Mouse (Mus musculus) liver, embryonic 13.5 days (tissue): ENCODE measurements around the gene Prkcd. TPM values are rescaled to one million over a fixed set of nuclear protein-coding genes. Genes with fewer than 3 reads are reported as not detected.

Experiments
- ATAC-seq: fragments of 200-750 bp; cut with Nextera tagmentation; 2 replicates; pipeline ENCODE4 v1.8.0; 2017; ENCODE audit warnings: low read depth, mild to moderate bottlenecking, moderate number of reproducible peaks, moderate library complexity
- DNase-seq: peaks from one replicate; pipeline ENCODE4 v3.0.0; 2022
- H3K27ac ChIP-seq: fragments of 300-500 bp; sonication (generic); 2 replicates; pipeline ENCODE4 v1.5.1; 2015; ENCODE audit warnings: moderate library complexity, mild to moderate bottlenecking, inconsistent platforms
- H3K27me3 ChIP-seq: fragments of 300-500 bp; sonication (generic); 2 replicates; pipeline ENCODE4 v1.6.1; 2015; ENCODE audit warnings: mild to moderate bottlenecking, inconsistent platforms
- H3K36me3 ChIP-seq: fragments of 300-500 bp; sonication (generic); 2 replicates; pipeline ENCODE4 v1.6.1; 2015; ENCODE audit warnings: mild to moderate bottlenecking, inconsistent platforms
- H3K4me1 ChIP-seq: fragments of 300-500 bp; sonication (generic); replicated peaks from 2 replicates; pipeline ENCODE4 v1.6.1; 2015; ENCODE audit warnings: inconsistent platforms
- H3K4me2 ChIP-seq: fragments of 300-500 bp; sonication (generic); 2 replicates; pipeline ENCODE4 v1.6.1; 2015; ENCODE audit warnings: inconsistent platforms, mild to moderate bottlenecking, moderate library complexity
- H3K4me3 ChIP-seq: fragments of 300-500 bp; sonication (generic); replicated peaks from 2 replicates; pipeline ENCODE4 v1.5.1; 2015; ENCODE audit warnings: mild to moderate bottlenecking, inconsistent platforms
- H3K9ac ChIP-seq: fragments of 300-500 bp; sonication (generic); 2 replicates; pipeline ENCODE4 v1.6.1; 2015; ENCODE audit warnings: mild to moderate bottlenecking, inconsistent platforms
- H3K9me3 ChIP-seq: fragments of 300-500 bp; sonication (generic); replicated peaks from 2 replicates; pipeline ENCODE4 v1.6.1; 2016; ENCODE audit warnings: inconsistent platforms
- WGBS: fragments of 180-500 bp; shearing (Covaris S2); methylation state at CpG from one replicate; pipeline ENCODE4 v1.1.7; 2015; ENCODE audit not compliant: insufficient replicate concordance; 5-methylcytosine and 5-hydroxymethylcytosine counted together
- polyA plus RNA-seq: library from polyadenylated mRNA; unstranded; fragments of >200 nt; fragmentation: Nextera tagmentation; extraction: Ambion mirVana; gene quantifications from 2 replicates; pipeline ENCODE4 v1.2.1, GENCODE M21; 2015

Gene Prkcd
- polyA plus RNA-seq, 1 experiment from 2014 or later, result 16.0 TPM

DNA sequence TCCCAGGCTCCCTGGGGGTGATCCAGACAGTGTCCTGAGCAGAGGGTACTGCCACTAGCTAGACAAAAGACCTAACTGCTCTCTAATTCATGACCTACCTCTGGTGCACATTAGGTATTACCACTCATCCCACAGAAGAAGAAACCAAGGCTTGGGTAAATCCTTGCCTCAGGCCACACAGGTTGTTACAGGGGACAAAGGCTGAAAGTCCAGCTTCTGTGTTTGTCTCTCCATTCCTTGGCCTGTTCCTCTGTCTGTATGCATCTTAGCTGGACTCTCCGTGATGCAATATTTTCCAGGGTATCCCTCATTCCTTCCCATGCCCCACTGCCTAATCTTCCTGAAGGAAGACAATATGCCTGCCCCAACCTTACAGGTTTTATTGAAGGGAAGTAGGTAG is 8.4 kb upstream of the Prkcd start:
- DNase-seq (no peak), ATAC-seq (no peak)
- Histone ChIP-seq H3K4me1 (peaks cover 14% of the 10 kb centered on the region), H3K9ac (no peak overlapping the region), H3K27me3 (no peaks in the 10 kb centered on the region), H3K36me3 (no peaks in the 10 kb centered on the region), H3K4me2 (no peak overlapping the region), H3K4me3 (no peak overlapping the region), H3K27ac (no peak overlapping the region), H3K9me3 (no peaks in the 10 kb centered on the region)
- WGBS, result 77% methylated on average over 1 of the region's 1 CpGs

GRCm38 (mm10) chr14:30633708-30634107 is 7.7 kb upstream of the Prkcd start:
- no peak for DNase-seq
- Histone ChIP-seq H3K4me1 (peaks cover 14% of the 10 kb centered on the region), H3K27me3 (no peaks in the 10 kb centered on the region), H3K36me3 (no peaks in the 10 kb centered on the region), H3K9ac (no peak overlapping the region), H3K9me3 (no peaks in the 10 kb centered on the region), H3K27ac (no peak overlapping the region), H3K4me3 (no peak overlapping the region), H3K4me2 (no peak overlapping the region)
- WGBS, result 69% methylated on average over 7 of the region's 7 CpGs
- no peak for ATAC-seq

DNA sequence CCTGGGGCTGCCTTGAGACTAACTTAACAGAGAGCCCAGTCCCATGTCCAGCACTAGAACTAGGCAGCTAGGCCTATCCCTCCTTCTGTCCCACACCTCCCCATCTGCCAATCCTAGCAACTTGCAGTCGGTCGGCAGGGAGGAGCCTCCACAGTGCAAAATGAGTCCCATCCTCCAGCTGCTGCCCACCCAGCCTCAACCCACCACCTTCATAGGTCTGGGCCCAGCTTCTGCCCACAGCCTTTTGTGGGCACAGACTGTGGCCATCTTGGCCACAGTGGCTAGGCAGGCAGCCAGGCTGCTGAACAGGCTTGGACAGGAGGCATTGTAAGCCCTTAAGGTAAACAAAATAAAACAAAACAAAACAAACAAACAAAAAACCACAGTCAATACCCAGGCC is 5.8 kb upstream of the Prkcd start:
- 76% methylated on average over 2 of the region's 2 CpGs for WGBS
- H3K4me2 ChIP-seq, result no peak overlapping the region
- H3K4me3 ChIP-seq, result no peak overlapping the region
- ATAC-seq, result no peak
- no peaks in the 10 kb centered on the region for H3K9me3 ChIP-seq
- DNase-seq, result no peak
- H3K9ac ChIP-seq, result no peak overlapping the region
- H3K27ac ChIP-seq, result no peak overlapping the region
- peaks cover 17% of the 10 kb centered on the region for H3K4me1 ChIP-seq
- no peaks in the 10 kb centered on the region for H3K36me3 ChIP-seq
- H3K27me3 ChIP-seq, result no peaks in the 10 kb centered on the region

GRCm38 (mm10) chr14:30630811-30631576 is 5.0 kb upstream of the Prkcd start:
- no peaks in the 10 kb centered on the region for H3K36me3 ChIP-seq
- H3K9ac ChIP-seq, result no peak overlapping the region
- ATAC-seq, result no peak
- peak overlapping the region; percentile 74 for H3K27ac ChIP-seq
- H3K9me3 ChIP-seq, result no peaks in the 10 kb centered on the region
- H3K4me3 ChIP-seq, result no peak overlapping the region
- no peaks in the 10 kb centered on the region for H3K27me3 ChIP-seq
- WGBS, result 36% methylated on average over 5 of the region's 5 CpGs
- H3K4me1 ChIP-seq, result peaks cover 25% of the 10 kb centered on the region
- DNase-seq, result no peak
- H3K4me2 ChIP-seq, result no peak overlapping the region

DNA sequence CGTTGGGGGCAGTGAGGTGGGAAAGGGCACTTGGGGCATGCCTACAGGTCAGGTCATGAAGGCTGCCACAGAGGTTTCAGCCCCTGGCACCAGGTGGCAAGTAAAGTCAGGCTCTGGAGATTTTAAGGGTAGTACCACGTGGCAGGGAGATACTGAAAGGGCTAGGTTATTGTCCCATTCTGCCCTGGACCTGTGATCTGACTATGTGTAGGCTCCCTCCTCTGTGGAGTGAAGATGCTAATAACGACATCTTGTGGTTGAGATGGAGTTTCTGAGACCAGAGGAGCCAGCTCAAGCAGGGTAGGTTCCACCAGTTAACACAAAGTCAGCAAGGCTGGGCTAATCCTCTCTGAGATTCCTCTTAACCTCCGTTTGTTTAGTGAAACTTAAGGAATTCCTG is 3.8 kb upstream of the Prkcd start:
- Histone ChIP-seq H3K4me3 (no peak overlapping the region), H3K9ac (no peak overlapping the region), H3K36me3 (no peaks in the 10 kb centered on the region), H3K9me3 (no peaks in the 10 kb centered on the region), H3K27ac (0 out of 2 replicates have a peak overlapping the region, but pooled peaks have one; percentile 3), H3K27me3 (no peaks in the 10 kb centered on the region), H3K4me1 (peaks cover 36% of the 10 kb centered on the region), H3K4me2 (no peak overlapping the region)
- DNase-seq, result no peak
- ATAC-seq, result no peak
- 37% methylated on average over 4 of the region's 4 CpGs for WGBS

GRCm38 (mm10) chr14:30628235-30628634 is 2.2 kb upstream of the Prkcd start:
- WGBS, result 76% methylated on average over 5 of the region's 5 CpGs
- Histone ChIP-seq H3K27me3 (no peaks in the 10 kb centered on the region), H3K27ac (no peak overlapping the region), H3K4me1 (peaks cover 52% of the 10 kb centered on the region), H3K9ac (no peak overlapping the region), H3K9me3 (no peaks in the 10 kb centered on the region), H3K36me3 (no peaks in the 10 kb centered on the region), H3K4me3 (no peak overlapping the region), H3K4me2 (no peak overlapping the region)
- no peak for ATAC-seq
- no peak for DNase-seq

- DNase-seq (no peak), ATAC-seq (no peak)
- peak overlapping the region; percentile 69 for H3K27ac ChIP-seq
These were observed 1.0 kb upstream of the Prkcd start for GRCm38 (mm10) chr14:30626756-30627742.

GRCm38 (mm10) chr14:30625131-30625807 is 741 bp downstream of the Prkcd start:
- H3K9me3 ChIP-seq, result no peaks in the 10 kb centered on the region
- H3K9ac ChIP-seq, result peak overlapping the region; percentile 83
- no peaks in the 10 kb centered on the region for H3K36me3 ChIP-seq
- peak overlapping the region; percentile 67 for H3K27ac ChIP-seq
- peak; percentile 78 for DNase-seq
- peak; percentile 76 for ATAC-seq
- H3K4me2 ChIP-seq, result peak overlapping the region; percentile 98
- 1% methylated on average over 38 of the region's 39 CpGs for WGBS
- H3K4me1 ChIP-seq, result peaks cover 62% of the 10 kb centered on the region
- peak overlapping the region; percentile 79 for H3K4me3 ChIP-seq
- H3K27me3 ChIP-seq, result no peaks in the 10 kb centered on the region

More at GRCm38 (mm10) chr14:30626756-30627742, 1.0 kb upstream of the Prkcd start:
- Histone ChIP-seq H3K4me2 (peak overlapping the region; percentile 98), H3K4me1 (peaks cover 61% of the 10 kb centered on the region), H3K9me3 (no peaks in the 10 kb centered on the region), H3K4me3 (peak overlapping the region; percentile 79), H3K9ac (peak overlapping the region; percentile 83), H3K27me3 (no peaks in the 10 kb centered on the region), H3K36me3 (no peaks in the 10 kb centered on the region)
- 17% methylated on average over 12 of the region's 12 CpGs for WGBS

DNA sequence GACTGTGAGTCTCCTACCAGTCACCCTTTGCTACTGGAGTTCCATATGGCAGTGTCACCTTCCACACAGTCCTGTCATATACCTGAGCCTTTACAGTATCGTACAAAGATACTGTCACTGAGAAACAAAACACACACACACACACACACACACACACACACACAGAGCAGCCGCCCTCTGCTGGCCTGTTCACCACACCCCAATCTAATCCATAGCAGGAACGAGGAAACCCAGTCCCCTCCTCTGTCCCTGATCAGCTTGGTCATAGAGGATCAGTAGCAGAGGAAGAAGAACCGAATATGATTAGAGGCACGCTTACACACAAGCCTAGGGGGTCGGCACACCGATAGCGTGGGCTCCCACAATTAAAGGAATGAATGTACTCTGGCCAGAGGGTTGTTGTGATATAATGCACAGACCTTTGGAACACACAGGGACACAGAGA is 1.7 kb downstream of the Prkcd start:
- ATAC-seq (no peak), DNase-seq (no peak)
- Histone ChIP-seq H3K27ac (peak overlapping the region; percentile 67; the same call in 1 of the 2 replicates), H3K27me3 (no peaks in the 10 kb centered on the region), H3K4me2 (peak overlapping the region; percentile 98), H3K36me3 (no peaks in the 10 kb centered on the region), H3K9me3 (no peaks in the 10 kb centered on the region), H3K9ac (peak overlapping the region; percentile 83; the same call in 1 of the 2 replicates), H3K4me3 (peak overlapping the region; percentile 79), H3K4me1 (peaks cover 72% of the 10 kb centered on the region)
- 29% methylated on average over 8 of the region's 8 CpGs for WGBS

GRCm38 (mm10) chr14:30622556-30622955 is 3.5 kb downstream of the Prkcd start:
- WGBS, result 81% methylated on average over 8 of the region's 8 CpGs
- ATAC-seq, result no peak
- Histone ChIP-seq H3K9me3 (no peaks in the 10 kb centered on the region), H3K4me1 (peaks cover 89% of the 10 kb centered on the region), H3K36me3 (no peaks in the 10 kb centered on the region), H3K9ac (0 out of 2 replicates have a peak overlapping the region, but pooled peaks have one; percentile 15), H3K4me2 (no peak overlapping the region), H3K27me3 (no peaks in the 10 kb centered on the region), H3K27ac (no peak overlapping the region; the same call in 1 of the 2 replicates), H3K4me3 (no peak overlapping the region)
- no peak for DNase-seq

DNA sequence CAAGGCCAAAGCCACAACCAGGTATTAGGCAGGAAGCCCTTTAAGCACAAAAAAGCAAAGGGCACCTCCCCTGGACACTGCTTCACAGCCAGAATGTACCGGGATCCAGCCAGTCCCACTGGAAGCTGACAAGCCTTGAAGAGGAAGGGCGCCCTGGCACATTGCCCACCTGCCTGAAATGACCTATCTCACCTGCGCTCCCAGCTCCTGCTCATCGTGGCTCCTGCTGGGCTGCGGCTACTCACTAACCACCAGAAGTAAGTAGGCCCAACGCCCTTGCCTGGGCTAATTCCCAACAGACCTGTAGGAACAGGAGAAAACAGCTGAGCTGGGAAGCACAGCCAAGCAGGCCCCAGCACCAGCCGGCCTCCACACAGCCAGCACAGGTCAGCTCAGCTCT is 3.9 kb downstream of the Prkcd start:
- Histone ChIP-seq H3K4me1 (peaks cover 94% of the 10 kb centered on the region), H3K27me3 (no peaks in the 10 kb centered on the region), H3K9ac (0 out of 2 replicates have a peak overlapping the region, but pooled peaks have one; percentile 15), H3K9me3 (no peaks in the 10 kb centered on the region), H3K4me3 (no peak overlapping the region), H3K4me2 (no peak overlapping the region), H3K27ac (no peak overlapping the region), H3K36me3 (no peaks in the 10 kb centered on the region)
- ATAC-seq, result no peak
- 75% methylated on average over 7 of the region's 7 CpGs for WGBS
- no peak for DNase-seq
